In genomic region chr4:137369954-137370750, GRCm38 (mm10) we compare ENCODE assay signal across 9 mouse cellular contexts. TPM values are rescaled to one million over a fixed set of nuclear protein-coding genes. Genes with fewer than 3 reads are reported as not detected.
DNase-seq lines count a peak whose midpoint lies in the region; ATAC-seq and TF ChIP-seq lines count a peak whose summit lies in the region.
"Had no signal": no experiment of that assay in that cellular context is flagged by ENCODE, and none has a peak within 500 bp of the region (broad histone marks: within the 10 kb centered on the region; RNA-seq: fewer than 3 reads in every experiment).

No protein-coding gene starts in this region.

- H3K4me3 ChIP-seq in hindbrain, postnatal 0 days (ENCODE audit: low read length) = peak overlapping the region; percentile 31
- peak overlapping the region; percentile 33; the same call in 1 of the 2 replicates for H3K4me3 ChIP-seq in liver, adult 2 months (ENCODE audit: insufficient read depth, low read depth, low read length)
- H3K4me3 ChIP-seq in midbrain, embryonic 14.5 days (replicated peaks; ENCODE audit: low read depth, low read length) = peak overlapping the region; percentile 24

- H3K79me2 ChIP-seq in liver, adult 2 months (ENCODE audit: control insufficient read depth, insufficient read depth, low read length) = no peaks in the 10 kb centered on the region

- TF ChIP-seq POLR2A in liver, adult 2 months (IDR thresholded peaks at IDR 0.05; ENCODE audit: extremely low read depth, insufficient read depth, low read length) = no peak

- no peak overlapping the region for H3K27ac ChIP-seq in hindbrain, postnatal 0 days
- 0 out of 2 replicates have a peak overlapping the region, but pooled peaks have one; percentile 31 for H3K27ac ChIP-seq in liver, adult 2 months (replicated peaks; ENCODE audit: insufficient read depth, low read depth, low read length)
- H3K27ac ChIP-seq in midbrain, embryonic 14.5 days (replicated peaks; ENCODE audit: low read depth, low read length) = no peak overlapping the region

- no peak for TF ChIP-seq CTCF in hindbrain, postnatal 0 days (IDR thresholded peaks at IDR 0.05; ENCODE audit: low read depth)
- no peak for TF ChIP-seq CTCF in liver, adult 2 months (IDR thresholded peaks at IDR 0.05; ENCODE audit: low read depth, low read length)

- no peaks in the 10 kb centered on the region; the same call in 1 of the 2 replicates for H3K4me1 ChIP-seq in hindbrain, postnatal 0 days (ENCODE audit: insufficient read depth, low read length)
- peaks cover 4% of the 10 kb centered on the region; the same call in 1 of the 2 replicates for H3K4me1 ChIP-seq in liver, adult 2 months (ENCODE audit: control insufficient read depth, insufficient read depth, low read length)
- H3K4me1 ChIP-seq in midbrain, embryonic 14.5 days (ENCODE audit: control insufficient read depth, insufficient read depth, low read length) = peaks cover 4% of the 10 kb centered on the region; the same call in 1 of the 2 replicates

- H3K9me3 ChIP-seq in hindbrain, postnatal 0 days (ENCODE audit: low read length) = no peaks in the 10 kb centered on the region
- no peaks in the 10 kb centered on the region for H3K9me3 ChIP-seq in midbrain, embryonic 14.5 days (ENCODE audit: control insufficient read depth, low read length)

- no peaks in the 10 kb centered on the region for H3K27me3 ChIP-seq in hindbrain, postnatal 0 days (ENCODE audit: insufficient read depth, low read length)
- no peaks in the 10 kb centered on the region for H3K27me3 ChIP-seq in liver, adult 2 months (ENCODE audit: control insufficient read depth, insufficient read depth, low read length)
- no peaks in the 10 kb centered on the region for H3K27me3 ChIP-seq in midbrain, embryonic 14.5 days (ENCODE audit: control insufficient read depth, insufficient read depth, low read length)

- H3K36me3 ChIP-seq in hindbrain, postnatal 0 days (ENCODE audit: insufficient read depth, low read length) = no peaks in the 10 kb centered on the region
- no peaks in the 10 kb centered on the region for H3K36me3 ChIP-seq in liver, adult 2 months (ENCODE audit: control insufficient read depth, insufficient read depth, low read length)
- H3K36me3 ChIP-seq in midbrain, embryonic 14.5 days (ENCODE audit: control insufficient read depth, insufficient read depth, low read length) = no peaks in the 10 kb centered on the region

- H3K9ac ChIP-seq in hindbrain, postnatal 0 days (replicated peaks; ENCODE audit: low read length) = peak overlapping the region; percentile 46
- H3K9ac ChIP-seq in liver, adult 2 months (ENCODE audit: low read depth, low read length) = peak overlapping the region; percentile 15
- H3K9ac ChIP-seq in midbrain, embryonic 14.5 days (replicated peaks; ENCODE audit: low read length) = peak overlapping the region; percentile 40

- H3K4me2 ChIP-seq in hindbrain, postnatal 0 days (ENCODE audit: low read depth, low read length) = peak overlapping the region; percentile 63
- peak overlapping the region; percentile 60 for H3K4me2 ChIP-seq in midbrain, embryonic 14.5 days (ENCODE audit: low read length)

- peak; percentile 91 for ATAC-seq in frontal cortex, adult (ENCODE audit: low TSS enrichment)
- ATAC-seq in hindbrain, postnatal 0 days = peak; percentile 67; the same call in 1 of the 2 replicates
- ATAC-seq in midbrain, embryonic 14.5 days (ENCODE audit: low FRiP score, low TSS enrichment) = no peak

- intact Hi-C loops in gastrocnemius, postnatal 14 days (cut with DNase I; ENCODE audit: low total_unique reads) = no loop called here

- WGBS in hindbrain, postnatal 0 days = 5% methylated on average over 27 of the region's 29 CpGs
- WGBS in liver, adult 2 months = 16% methylated on average over 29 of the region's 29 CpGs
- WGBS in midbrain, embryonic 14.5 days = 9% methylated on average over 28 of the region's 29 CpGs

- no peak for DNase-seq in frontal cortex, postnatal 14 days (ENCODE audit: low spot score in 2 of 2)
- peak; percentile 76 for DNase-seq in adrenal gland, postnatal 14 days
- DNase-seq in gastrocnemius, postnatal 14 days = peak; percentile 52
- peak; percentile 34 for DNase-seq in hindbrain, postnatal 0 days (ENCODE audit: low spot score)
- peak; percentile 46 for DNase-seq in liver, adult 2 months (ENCODE audit: extremely low read depth, low read depth, low spot score)
- peak; percentile 55 for DNase-seq in midbrain, embryonic 14.5 days
- DNase-seq in frontal cortex, postnatal 25 days (ENCODE audit: low spot score in 2 of 2) = no peak

RNA-seq across cellular contexts. Expression of gene Cdc42, which starts 12.6 kb away (rescaled TPM):
- 355 and 372 TPM in 2 replicates for total RNA-seq in adrenal gland, postnatal 14 days (2021)
- 100 to 1,000 TPM; 200 to 210 TPM for total RNA-seq in gastrocnemius, postnatal 14 days (2021)
- total RNA-seq in hindbrain, postnatal 0 days (2014; rRNA removed) = 394 and 490 TPM in 2 replicates
- 1,008 and 1,049 TPM in 2 replicates for polyA plus RNA-seq in hindbrain, postnatal 0 days (2015; fragmentation: Nextera tagmentation; extraction: Ambion mirVana)
- 124 and 131 TPM in 2 replicates for total RNA-seq in liver, adult 2 months (2014; rRNA removed)
- polyA plus RNA-seq in liver, adult 2 months (2012; rRNA removed) = 35.8 and 36.9 TPM in 2 replicates
- polyA plus RNA-seq in midbrain, embryonic 14.5 days (2014; fragmentation: Nextera tagmentation; extraction: Ambion mirVana) = 984 and 991 TPM in 2 replicates

RNA-seq across cellular contexts. Expression of gene Cela3a, which starts 39.4 kb away (rescaled TPM):
- total RNA-seq in adrenal gland, postnatal 14 days (2021) = not detected in 2 replicates
- total RNA-seq in gastrocnemius, postnatal 14 days (2021) = not detected
- not detected in 2 replicates for total RNA-seq in hindbrain, postnatal 0 days (2014; rRNA removed)
- polyA plus RNA-seq in hindbrain, postnatal 0 days (2015; fragmentation: Nextera tagmentation; extraction: Ambion mirVana) = not detected in 2 replicates
- not detected in 2 replicates for total RNA-seq in liver, adult 2 months (2014; rRNA removed)
- polyA plus RNA-seq in liver, adult 2 months (2012; rRNA removed) = not detected in 2 replicates
- not detected in 2 replicates for polyA plus RNA-seq in midbrain, embryonic 14.5 days (2014; fragmentation: Nextera tagmentation; extraction: Ambion mirVana)
- polyA plus RNA-seq: large intestine, adult 2 months had no signal

Comparison
In these comparisons a context has a peak if more than half of its experiments do, and no peak if none do; other contexts are left out.
1. DNase-seq: peak in adrenal gland, postnatal 14 days (single experiment), gastrocnemius, postnatal 14 days (single experiment), hindbrain, postnatal 0 days (single experiment), liver, adult 2 months (single experiment) and midbrain, embryonic 14.5 days (single experiment); none in frontal cortex, postnatal 14 days (0 of 2) and frontal cortex, postnatal 25 days (0 of 2).
2. Peak in every context shown above with its lines, with median percentiles within 50 percentile points of each other: H3K4me3 ChIP-seq and H3K9ac ChIP-seq.